Mouse (Mus musculus) ES-Bruce4 (cell line): ENCODE data around the gene Nos3. TPM values are rescaled to one million over a fixed set of nuclear protein-coding genes. Genes with fewer than 3 reads are reported as not detected.

Experiments used
- H3K27ac ChIP-seq: 2 replicates; pipeline ENCODE4 v1.5.1; 2012; ENCODE audit warnings: low read length, inconsistent platforms; ENCODE audit not compliant: insufficient read depth
- H3K27me3 ChIP-seq: 2 replicates; pipeline ENCODE4 v1.6.1; 2012; ENCODE audit warnings: mild to moderate bottlenecking, low read length, inconsistent platforms; ENCODE audit not compliant: control insufficient read depth, poor library complexity, insufficient read depth, severe bottlenecking
- H3K36me3 ChIP-seq: 2 replicates; pipeline ENCODE4 v1.6.1; 2012; ENCODE audit warnings: inconsistent platforms, mild to moderate bottlenecking, low read length, moderate library complexity; ENCODE audit not compliant: control insufficient read depth, poor library complexity, insufficient read depth, severe bottlenecking
- H3K4me1 ChIP-seq: one replicate; pipeline ENCODE4 v1.8.1; 2011; ENCODE audit warnings: low read length; ENCODE audit not compliant: control insufficient read depth, insufficient read depth
- H3K4me3 ChIP-seq: 2 replicates; pipeline ENCODE4 v1.5.1; 2011; ENCODE audit warnings: low read depth, mild to moderate bottlenecking, low read length
- H3K9ac ChIP-seq: 2 replicates; pipeline ENCODE4 v1.6.1; 2012; ENCODE audit warnings: low read depth, mild to moderate bottlenecking, inconsistent platforms; ENCODE audit not compliant: poor library complexity, severe bottlenecking
- H3K9me3 ChIP-seq: replicated peaks from 2 replicates; pipeline ENCODE4 v1.6.1; 2012; ENCODE audit warnings: mild to moderate bottlenecking, low read length, inconsistent platforms; ENCODE audit not compliant: control insufficient read depth, poor library complexity, insufficient read depth, severe bottlenecking
- CTCF ChIP-seq: IDR thresholded peaks from one replicate; pipeline ENCODE4 v1.8.1; 2011; ENCODE audit warnings: low read depth, low read length
- EP300 ChIP-seq: IDR thresholded peaks from 2 replicates; pipeline ENCODE4 v1.6.1; 2011; ENCODE audit warnings: low read depth, low read length; ENCODE audit not compliant: insufficient read depth
- POLR2A ChIP-seq: IDR thresholded peaks from one replicate; pipeline ENCODE4 v1.8.1; 2011; ENCODE audit warnings: low read length; ENCODE audit not compliant: insufficient read depth
- polyA plus RNA-seq: library from polyadenylated mRNA; stranded (reverse); fragments of >200 nt; gene quantifications from 2 replicates; pipeline ENCODE4 v1.2.4, GENCODE M21; 2011; ENCODE audit warnings: low read depth; ENCODE audit not compliant: missing spikeins, insufficient read depth, insufficient read length

Gene Nos3
- polyA plus RNA-seq, 1 experiment = 1.2 TPM

DNA sequence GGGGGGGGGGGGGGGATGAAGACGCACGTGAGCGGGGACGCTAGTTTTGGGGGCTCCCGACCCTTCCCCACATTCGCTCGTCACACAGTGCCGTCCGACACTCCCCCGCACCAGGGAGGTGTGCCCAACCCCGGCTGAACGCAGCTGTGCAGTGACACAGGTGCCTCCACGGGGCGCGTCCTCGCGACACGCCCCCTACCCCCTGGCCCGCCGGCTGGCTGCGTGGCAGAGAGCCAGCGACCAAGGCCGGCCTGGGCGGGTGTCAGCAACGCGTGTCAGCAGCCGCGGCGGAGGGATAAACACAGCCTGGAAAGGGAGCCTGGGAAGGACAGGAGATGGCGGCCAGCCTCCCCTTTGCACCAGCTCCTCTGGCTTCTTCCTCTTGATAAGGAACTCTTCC lies 16.1 kb upstream of the Nos3 start:
- Histone ChIP-seq H3K36me3 (no peaks in the 10 kb centered on the region), H3K4me3 (peak overlapping the region; percentile 65), H3K27me3 (no peaks in the 10 kb centered on the region), H3K4me1 (peaks cover 7% of the 10 kb centered on the region), H3K9me3 (no peaks in the 10 kb centered on the region), H3K9ac (0 out of 2 replicates have a peak overlapping the region, but pooled peaks have one; percentile 24), H3K27ac (no peak overlapping the region)
- TF ChIP-seq EP300 = no peak
- no peak for TF ChIP-seq CTCF
- no peak for TF ChIP-seq POLR2A

DNA sequence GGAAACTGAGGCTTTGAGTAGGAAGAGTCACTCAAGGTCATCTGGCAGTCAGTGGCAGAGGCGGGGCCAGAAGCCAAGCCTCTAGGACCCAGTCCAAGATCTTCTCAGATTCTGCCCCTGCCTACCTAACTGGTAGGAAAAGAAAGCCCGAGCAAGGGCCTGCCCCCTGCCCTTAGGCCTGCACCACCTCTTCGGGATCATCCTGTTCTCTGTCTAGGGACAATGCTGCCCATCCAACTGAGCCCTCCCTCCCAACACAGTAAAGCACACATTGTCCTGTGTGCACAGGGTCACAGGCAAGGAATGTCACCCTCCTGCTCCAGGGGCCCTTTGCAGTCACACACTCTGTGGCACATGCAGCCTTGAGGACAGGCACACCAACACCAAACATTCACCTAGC lies 14.5 kb upstream of the Nos3 start:
- H3K4me1 ChIP-seq = peaks cover 2% of the 10 kb centered on the region
- H3K9ac ChIP-seq = no peak overlapping the region
- no peak overlapping the region for H3K4me3 ChIP-seq
- H3K36me3 ChIP-seq = no peaks in the 10 kb centered on the region
- H3K27ac ChIP-seq = no peak overlapping the region
- H3K27me3 ChIP-seq = no peaks in the 10 kb centered on the region
- H3K9me3 ChIP-seq = no peaks in the 10 kb centered on the region
- TF ChIP-seq EP300 (no peak), POLR2A (no peak), CTCF (no peak)

DNA sequence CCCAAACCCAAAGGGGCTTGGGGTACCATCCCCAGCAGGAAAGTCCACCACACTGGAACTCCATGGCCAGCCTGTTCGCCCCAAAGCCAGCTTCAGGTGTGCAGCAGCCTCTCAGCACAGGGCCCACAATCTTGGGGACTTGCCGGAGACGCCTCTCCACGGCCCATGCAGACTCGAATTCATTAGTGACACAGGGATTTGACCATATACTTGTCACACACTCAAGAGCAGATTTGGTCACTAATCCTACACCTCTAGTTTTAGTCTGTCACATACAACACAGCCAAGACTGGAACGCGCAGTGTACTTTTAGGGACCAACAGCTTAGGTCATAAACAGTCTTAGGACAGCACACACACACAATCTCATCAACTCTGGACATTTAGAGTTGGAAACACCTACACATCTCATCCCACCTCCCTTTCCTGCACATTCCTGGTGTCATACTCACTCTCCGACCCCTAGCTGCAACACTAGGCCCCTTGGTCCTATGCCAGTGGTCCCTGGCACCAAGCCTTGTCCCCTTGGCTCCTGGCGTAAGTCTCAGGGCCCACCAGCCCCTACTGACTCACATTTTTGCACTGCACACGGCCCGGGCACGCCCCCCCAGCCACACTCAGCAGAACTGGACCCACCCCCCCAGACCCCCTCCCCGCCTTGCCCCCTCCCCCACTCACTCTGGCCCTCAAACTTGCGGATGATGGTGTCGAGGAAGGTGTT lies 13.9 kb upstream of the Nos3 start:
- Histone ChIP-seq H3K27ac (no peak overlapping the region), H3K9ac (peak overlapping the region; percentile 83), H3K4me3 (peak overlapping the region; percentile 66), H3K4me1 (peaks cover 2% of the 10 kb centered on the region), H3K9me3 (no peaks in the 10 kb centered on the region), H3K36me3 (no peaks in the 10 kb centered on the region), H3K27me3 (no peaks in the 10 kb centered on the region)
- TF ChIP-seq EP300 (no peak), POLR2A (no peak), CTCF (no peak)

DNA sequence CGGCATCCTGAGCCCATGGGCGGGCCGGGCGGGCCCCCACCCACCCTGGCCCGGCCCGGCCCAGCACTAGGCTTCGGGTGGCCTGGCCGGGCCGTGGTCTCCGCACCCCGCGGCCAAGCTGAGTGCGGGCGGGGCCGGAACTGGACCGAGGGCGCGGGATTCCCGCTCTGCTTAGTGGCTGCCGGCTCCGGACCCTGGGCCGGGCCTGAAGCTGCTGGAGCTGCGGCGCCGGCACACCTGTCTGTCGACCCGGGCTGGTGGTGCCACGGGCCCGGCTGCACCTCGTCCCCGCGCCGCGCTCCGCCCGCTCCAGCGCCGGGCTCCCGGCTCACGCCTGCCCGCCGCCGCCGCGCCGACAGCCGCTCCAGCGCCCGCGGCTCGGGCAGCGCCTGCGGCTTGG lies 13.3 kb upstream of the Nos3 start, which contains the start of gene Kcnh2:
Gene Kcnh2 (minus strand): TSS at position 327 of the 400 bp plus-strand sequence.
- no peak within 1 kb of the TSS for H3K27ac ChIP-seq
- no peaks in the 10 kb centered on the region for H3K27me3 ChIP-seq
- no peaks in the 10 kb centered on the region for H3K36me3 ChIP-seq
- peaks cover 2% of the 10 kb centered on the region for H3K4me1 ChIP-seq
- TF ChIP-seq EP300 (no peak), POLR2A (no peak)
- peak within 1 kb of the TSS; percentile 66 for H3K4me3 ChIP-seq
- no peaks in the 10 kb centered on the region for H3K9me3 ChIP-seq
- H3K9ac ChIP-seq = peak within 1 kb of the TSS; percentile 83

DNA sequence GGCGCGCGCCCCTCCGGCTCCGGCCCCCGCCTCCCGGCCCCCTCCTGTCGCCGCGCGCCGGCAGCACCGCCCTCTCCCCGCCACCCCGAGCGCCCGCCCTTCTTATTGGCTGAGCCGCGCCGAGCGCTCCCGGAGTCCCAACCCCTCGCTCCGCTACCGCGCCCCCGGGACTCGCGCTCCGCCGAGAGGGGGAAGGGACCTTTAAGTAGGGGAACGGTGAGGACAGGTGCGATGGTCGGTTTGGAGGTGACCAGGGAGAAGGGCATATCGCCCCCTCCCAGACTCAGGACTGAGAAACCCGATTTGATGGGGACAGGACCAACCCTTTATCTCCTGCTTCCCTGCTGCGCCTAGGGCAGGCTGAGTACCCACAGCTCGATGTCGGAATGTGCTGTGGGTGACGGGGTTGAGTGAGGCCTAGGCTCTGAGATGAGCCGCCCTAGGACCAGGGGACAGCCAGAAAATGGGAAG lies 12.9 kb upstream of the Nos3 start:
- Histone ChIP-seq H3K27ac (no peak overlapping the region), H3K9ac (peak overlapping the region; percentile 83), H3K4me1 (peaks cover 2% of the 10 kb centered on the region), H3K27me3 (no peaks in the 10 kb centered on the region), H3K9me3 (no peaks in the 10 kb centered on the region), H3K4me3 (peak overlapping the region; percentile 60), H3K36me3 (no peaks in the 10 kb centered on the region)
- no peak for TF ChIP-seq CTCF
- TF ChIP-seq EP300 = no peak
- no peak for TF ChIP-seq POLR2A

DNA sequence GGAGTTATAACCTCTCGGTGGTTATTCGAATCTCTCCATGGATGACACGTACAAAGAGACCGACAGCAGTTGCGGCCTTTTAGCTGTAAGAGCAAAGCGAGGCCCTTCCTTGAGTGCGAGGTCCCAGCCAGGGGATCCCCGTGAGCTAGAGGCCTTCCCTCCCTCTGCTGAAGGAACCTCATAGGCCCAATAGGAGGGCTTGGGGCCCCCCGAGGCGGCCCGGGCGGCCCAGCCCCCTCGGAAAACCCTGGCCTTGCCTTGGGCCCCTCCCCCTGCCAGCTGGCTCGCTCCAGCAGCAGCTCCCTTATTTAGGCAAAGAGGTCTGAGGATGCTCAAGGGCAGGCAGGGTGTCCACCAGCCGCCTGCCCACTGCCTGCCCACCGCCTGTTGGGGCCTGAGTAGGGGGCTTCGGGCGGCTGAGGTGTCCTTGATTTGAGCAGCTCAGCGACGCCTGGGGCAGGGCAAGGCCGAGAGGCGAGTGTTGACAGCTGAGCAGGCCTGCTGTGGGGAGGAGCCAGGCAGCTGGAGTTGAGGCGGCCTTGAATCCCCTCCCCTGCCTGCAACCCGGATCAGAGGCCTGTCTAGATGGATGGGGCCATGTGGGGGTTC lies 12.3 kb upstream of the Nos3 start:
- TF ChIP-seq EP300 (0 out of 2 replicates have a peak, but pooled peaks have one; percentile 3), CTCF (no peak), POLR2A (no peak)
- Histone ChIP-seq H3K36me3 (no peaks in the 10 kb centered on the region), H3K4me3 (peak overlapping the region; percentile 60), H3K9ac (peak overlapping the region; percentile 0; the same call in 1 of the 2 replicates), H3K27me3 (no peaks in the 10 kb centered on the region), H3K27ac (no peak overlapping the region), H3K4me1 (peaks cover 2% of the 10 kb centered on the region), H3K9me3 (no peaks in the 10 kb centered on the region)
